Mouse (Mus musculus) limb, embryonic 13.5 days (tissue): ENCODE results near the gene Bloc1s1. TPM values are rescaled to one million over a fixed set of nuclear protein-coding genes. Genes with fewer than 3 reads are reported as not detected.

ENCODE experiments used
- ATAC-seq: fragments of 200-750 bp; cut with Nextera tagmentation; 2 replicates; pipeline ENCODE4 v1.8.0; 2017; ENCODE audit warnings: low read depth, moderate number of reproducible peaks, moderate TSS enrichment; ENCODE audit not compliant: low FRiP score
- H3K27ac ChIP-seq: fragments of 300-500 bp; sonication (generic); 2 replicates; pipeline ENCODE4 v1.5.1; 2015; ENCODE audit warnings: inconsistent platforms, mild to moderate bottlenecking, moderate library complexity
- H3K27me3 ChIP-seq: fragments of 300-500 bp; sonication (generic); 2 replicates; pipeline ENCODE4 v1.6.1; 2015; ENCODE audit warnings: mild to moderate bottlenecking, inconsistent platforms
- H3K36me3 ChIP-seq: fragments of 300-500 bp; sonication (generic); 2 replicates; pipeline ENCODE4 v1.6.1; 2015; ENCODE audit warnings: inconsistent platforms, mild to moderate bottlenecking, moderate library complexity
- H3K4me1 ChIP-seq: fragments of 300-500 bp; sonication (generic); 2 replicates; pipeline ENCODE4 v1.6.1; 2015; ENCODE audit warnings: inconsistent platforms
- H3K4me2 ChIP-seq: fragments of 300-500 bp; sonication (generic); replicated peaks from 2 replicates; pipeline ENCODE4 v1.6.1; 2015; ENCODE audit warnings: inconsistent platforms, mild to moderate bottlenecking, moderate library complexity
- H3K4me3 ChIP-seq: fragments of 300-500 bp; sonication (generic); 2 replicates; pipeline ENCODE4 v1.5.1; 2015; ENCODE audit warnings: moderate library complexity, mild to moderate bottlenecking, inconsistent platforms
- H3K9ac ChIP-seq: fragments of 300-500 bp; sonication (generic); 2 replicates; pipeline ENCODE4 v1.6.1; 2015; ENCODE audit warnings: mild to moderate bottlenecking, inconsistent platforms
- H3K9me3 ChIP-seq: fragments of 300-500 bp; sonication (generic); 2 replicates; pipeline ENCODE4 v1.6.1; 2016; ENCODE audit warnings: inconsistent platforms
- WGBS: fragments of 180-500 bp; shearing (Covaris S2); methylation state at CpG from one replicate; pipeline ENCODE4 v1.1.7; 2015; 5-methylcytosine and 5-hydroxymethylcytosine counted together
- polyA plus RNA-seq: library from polyadenylated mRNA; unstranded; fragments of >200 nt; fragmentation: Nextera tagmentation; extraction: Ambion mirVana; gene quantifications from 2 replicates; pipeline ENCODE4 v1.2.1, GENCODE M21; 2015

Bloc1s1 gene
- polyA plus RNA-seq, 1 experiment from 2014 or later, result 225 TPM

DNA sequence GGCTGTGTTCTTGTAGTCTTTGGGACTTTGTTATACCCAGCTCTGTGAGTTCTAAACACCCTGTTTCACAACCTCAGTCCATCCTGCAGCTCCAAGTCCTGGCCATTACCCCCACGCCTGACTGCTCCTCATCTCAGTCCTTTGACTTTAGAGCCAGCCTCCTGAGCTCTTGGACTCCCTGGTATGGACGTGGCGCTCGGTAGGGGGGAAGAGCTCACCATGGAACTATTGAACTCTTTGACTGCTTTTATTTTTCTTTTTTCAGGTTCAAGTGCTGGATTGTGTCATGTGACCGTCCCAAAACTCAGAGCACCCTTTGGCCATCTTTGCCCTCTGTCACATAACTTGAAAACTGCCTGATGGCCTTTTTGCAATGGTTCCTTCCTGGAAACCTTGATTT is 41.8 kb downstream of the Bloc1s1 start:
- Histone ChIP-seq H3K36me3 (peaks cover 81% of the 10 kb centered on the region), H3K4me2 (no peak overlapping the region), H3K9me3 (no peaks in the 10 kb centered on the region), H3K27ac (no peak overlapping the region), H3K27me3 (no peaks in the 10 kb centered on the region), H3K9ac (no peak overlapping the region), H3K4me1 (peaks cover 6% of the 10 kb centered on the region; the same call in 1 of the 2 replicates), H3K4me3 (no peak overlapping the region)
- ATAC-seq, result no peak
- WGBS, result 93% methylated on average over 5 of the region's 5 CpGs

- Histone ChIP-seq H3K4me2 (no peak overlapping the region), H3K27me3 (no peaks in the 10 kb centered on the region), H3K9me3 (no peaks in the 10 kb centered on the region), H3K4me3 (no peak overlapping the region), H3K36me3 (peaks cover 80% of the 10 kb centered on the region), H3K9ac (no peak overlapping the region), H3K27ac (no peak overlapping the region), H3K4me1 (no peaks in the 10 kb centered on the region)
- WGBS, result 75% methylated on average over 2 of the region's 2 CpGs
- ATAC-seq, result no peak
Measured at GRCm38 (mm10) chr10:128878811-128879210, 45.0 kb downstream of the Bloc1s1 start.

DNA sequence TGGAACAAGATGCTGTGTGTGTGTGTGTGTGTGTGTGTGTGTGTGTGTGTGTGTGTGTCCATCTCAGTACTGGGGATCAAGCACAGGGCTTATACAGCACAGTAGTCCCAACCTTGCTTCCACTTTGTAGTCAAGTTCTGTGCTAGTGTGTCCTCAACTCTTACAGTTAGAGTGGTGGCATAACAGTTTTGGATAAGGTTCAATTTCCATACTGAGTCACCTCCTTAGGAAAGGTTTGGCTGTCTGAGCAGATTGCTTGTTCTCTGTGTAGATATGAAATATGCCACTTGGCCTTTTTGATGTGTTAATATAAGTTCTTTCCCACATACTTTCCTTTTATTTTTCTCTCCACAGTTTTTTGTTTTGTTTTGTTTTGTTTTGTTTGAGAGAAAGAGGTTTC is 45.5 kb downstream of the Bloc1s1 start:
- no peak overlapping the region for H3K4me3 ChIP-seq
- H3K9ac ChIP-seq, result no peak overlapping the region
- no peaks in the 10 kb centered on the region for H3K9me3 ChIP-seq
- H3K4me1 ChIP-seq, result no peaks in the 10 kb centered on the region
- H3K27ac ChIP-seq, result no peak overlapping the region
- H3K36me3 ChIP-seq, result peaks cover 80% of the 10 kb centered on the region
- no peak overlapping the region for H3K4me2 ChIP-seq
- no peak for ATAC-seq
- no peaks in the 10 kb centered on the region for H3K27me3 ChIP-seq

GRCm38 (mm10) chr10:128870341-128870740 is 53.5 kb downstream of the Bloc1s1 start:
- no peaks in the 10 kb centered on the region for H3K27me3 ChIP-seq
- no peak overlapping the region for H3K9ac ChIP-seq
- H3K4me3 ChIP-seq, result no peak overlapping the region
- no peak overlapping the region for H3K27ac ChIP-seq
- no peak overlapping the region for H3K4me2 ChIP-seq
- H3K4me1 ChIP-seq, result no peaks in the 10 kb centered on the region
- 88% methylated on average over 3 of the region's 3 CpGs for WGBS
- ATAC-seq, result no peak
- no peaks in the 10 kb centered on the region for H3K9me3 ChIP-seq
- H3K36me3 ChIP-seq, result peaks cover 72% of the 10 kb centered on the region

Other genes starting within 250 kb of the Bloc1s1 start
- 22.0 TPM in 2 replicates for gene Suox, start 250.0 kb downstream of the Bloc1s1 start, polyA plus RNA-seq
- gene Rab5b, start 227.8 kb downstream of the Bloc1s1 start, polyA plus RNA-seq, result 83.5 and 87.5 TPM in 2 replicates
- 2.2 and 2.3 TPM in 2 replicates for gene Pmel, start 219.8 kb downstream of the Bloc1s1 start, polyA plus RNA-seq
- gene Cdk2, start 219.0 kb downstream of the Bloc1s1 start, polyA plus RNA-seq, result 132 and 134 TPM in 2 replicates
- gene Dgka, start 179.2 kb downstream of the Bloc1s1 start, polyA plus RNA-seq, result 12.0 and 12.1 TPM in 2 replicates
- 44.0 and 47.9 TPM in 2 replicates for gene Pym1, start 176.1 kb downstream of the Bloc1s1 start, polyA plus RNA-seq
- 0.56 and 0.78 TPM in 2 replicates for gene Mmp19, start 133.1 kb downstream of the Bloc1s1 start, polyA plus RNA-seq
- 58.8 and 66.8 TPM in 2 replicates for gene Dnajc14, start 120.0 kb downstream of the Bloc1s1 start, polyA plus RNA-seq
- gene Tmem198b, start 119.7 kb downstream of the Bloc1s1 start, polyA plus RNA-seq, result 25.3 and 27.1 TPM in 2 replicates
- 224 and 240 TPM in 2 replicates for gene Sarnp, start 106.7 kb downstream of the Bloc1s1 start, polyA plus RNA-seq
- gene Ormdl2, start 102.4 kb downstream of the Bloc1s1 start, polyA plus RNA-seq, result 30.2 and 34.0 TPM in 2 replicates
- 12.5 and 13.1 TPM in 2 replicates for gene Gdf11, start 32.3 kb downstream of the Bloc1s1 start, polyA plus RNA-seq
- gene Cd63, start 23.0 kb downstream of the Bloc1s1 start, polyA plus RNA-seq, result 820 and 839 TPM in 2 replicates
- gene Rdh5, start 1.1 kb downstream of the Bloc1s1 start, polyA plus RNA-seq, result 12.2 and 12.9 TPM in 2 replicates
- 4.8 and 5.5 TPM in 2 replicates for gene Itga7, start 9.8 kb upstream of the Bloc1s1 start, polyA plus RNA-seq
- 0.19 TPM in 1 of 2 replicates, not detected in the other for gene Mettl7b, start 37.0 kb upstream of the Bloc1s1 start, polyA plus RNA-seq
- gene Olfr9, start 65.4 kb upstream of the Bloc1s1 start, polyA plus RNA-seq, result not detected in 2 replicates
- not detected in 2 replicates for gene Olfr763, start 86.8 kb upstream of the Bloc1s1 start, polyA plus RNA-seq
- gene Olfr764-ps1, start 115.9 kb upstream of the Bloc1s1 start, polyA plus RNA-seq, result not detected in 2 replicates
- gene Olfr765, start 126.0 kb upstream of the Bloc1s1 start, polyA plus RNA-seq, result not detected in 2 replicates
- gene Olfr766-ps1, start 144.9 kb upstream of the Bloc1s1 start, polyA plus RNA-seq, result 0.08 TPM in 1 of 2 replicates, not detected in the other
- 0.04 TPM in 1 of 2 replicates, not detected in the other for gene Olfr767, start 158.9 kb upstream of the Bloc1s1 start, polyA plus RNA-seq
- gene Olfr768, start 175.3 kb upstream of the Bloc1s1 start, polyA plus RNA-seq, result 0.08 TPM in 1 of 2 replicates, not detected in the other
- gene Olfr769, start 193.8 kb upstream of the Bloc1s1 start, polyA plus RNA-seq, result 0.05 TPM in 1 of 2 replicates, not detected in the other
- not detected in 2 replicates for gene Olfr770, start 215.0 kb upstream of the Bloc1s1 start, polyA plus RNA-seq
- not detected in 2 replicates for gene Olfr771, start 240.7 kb upstream of the Bloc1s1 start, polyA plus RNA-seq